Comparison of ENCODE assay signal across 24 mouse cellular contexts in the genomic region with DNA sequence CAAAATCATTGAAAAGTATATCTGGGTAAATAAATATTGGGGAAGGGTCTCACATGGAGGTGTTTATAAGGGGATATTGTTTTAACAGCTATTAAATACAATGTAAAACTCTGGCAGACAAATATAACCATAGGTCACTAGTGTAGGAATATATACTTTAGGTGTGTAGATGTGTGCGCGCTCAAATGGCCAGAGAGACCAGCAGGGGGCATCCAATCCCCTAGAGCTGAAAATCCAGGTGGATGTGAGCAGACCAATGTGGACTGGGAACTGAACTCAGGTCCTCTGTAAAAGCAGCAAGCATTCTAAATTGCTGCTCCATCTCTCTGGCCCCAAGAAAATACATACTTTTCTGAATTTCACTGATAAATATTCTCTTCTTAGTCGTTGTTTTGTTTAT. TPM values are rescaled to one million over a fixed set of nuclear protein-coding genes. Genes with fewer than 3 reads are reported as not detected.
A peak's percentile ranks its signal among the peaks of the same experiment; 100 is the strongest.
DNase-seq lines count a peak whose midpoint lies in the region; ATAC-seq and TF ChIP-seq lines count a peak whose summit lies in the region.
"Had no signal": no experiment of that assay in that cellular context is flagged by ENCODE, and none has a peak within 500 bp of the region (broad histone marks: within the 10 kb centered on the region; RNA-seq: fewer than 3 reads in every experiment).

No protein-coding gene starts in this region.

- ATAC-seq in erythroid progenitor cell, adult 5-6 weeks (replicated peaks; ENCODE audit: low FRiP score, poor library complexity, severe bottlenecking): peak; percentile 65; the same call in 1 of the 2 replicates
- ATAC-seq in monocyte, adult 5-6 weeks (replicated peaks; ENCODE audit: insufficient number of reproducible peaks, low FRiP score, low TSS enrichment, poor library complexity, severe bottlenecking): no peak
- ATAC-seq: hindbrain, embryonic 16.5 days had no signal

- H3K9me3 ChIP-seq in ES-Bruce4 (replicated peaks; ENCODE audit: control insufficient read depth, insufficient read depth, low read length, poor library complexity, severe bottlenecking): no peaks in the 10 kb centered on the region
- H3K9me3 ChIP-seq: embryonic facial prominence, embryonic 15.5 days; heart, embryonic 13.5 days; liver, embryonic 13.5 days had no signal

- no peaks in the 10 kb centered on the region for H3K27me3 ChIP-seq in ES-Bruce4 (ENCODE audit: control insufficient read depth, insufficient read depth, low read length, poor library complexity, severe bottlenecking)
- H3K27me3 ChIP-seq: embryonic facial prominence, embryonic 15.5 days had no signal

- peak; percentile 2 for DNase-seq in heart, postnatal 4 days
- no peak for DNase-seq in heart, postnatal 25 days (ENCODE audit: low spot score)
- DNase-seq in lung, adult 2 months: no peak
- no peak for DNase-seq in lung, postnatal 10 days
- no peak for DNase-seq in spleen, postnatal 36 days (ENCODE audit: low spot score in 2 of 2)
- DNase-seq: adrenal gland, adult 2 months; B cell, adult 2 months; cerebellum, postnatal 10 days; heart, adult 11 months; kidney, adult 11 months; kidney, postnatal 14 days; left cerebral cortex, postnatal 4 days; liver, embryonic 13.5 days; retina, postnatal 1 day; right cerebral cortex, postnatal 4 days; thymus, postnatal 25 days had no signal

- no peak for TF ChIP-seq POLR2A in lung, adult 2 months (IDR thresholded peaks at IDR 0.05; ENCODE audit: borderline replicate concordance, extremely low read depth, low read depth, low read length)
- no peak for TF ChIP-seq POLR2A in ES-Bruce4 (IDR thresholded peaks at IDR 0.05; ENCODE audit: insufficient read depth, low read length)

- peak; percentile 14; the same call in 1 of the 2 replicates for TF ChIP-seq CTCF in lung, adult 2 months (IDR thresholded peaks at IDR 0.05; ENCODE audit: insufficient read depth, low read length)
- peak; percentile 46 for TF ChIP-seq CTCF in ES-Bruce4 (IDR thresholded peaks at IDR 0.05; ENCODE audit: low read depth, low read length)

- H3K4me3 ChIP-seq in lung, adult 2 months (replicated peaks; ENCODE audit: extremely low read depth, low read depth, low read length): no peak overlapping the region
- H3K4me3 ChIP-seq in ES-Bruce4 (ENCODE audit: low read depth, low read length): no peak overlapping the region
- H3K4me3 ChIP-seq: embryonic facial prominence, embryonic 15.5 days; heart, embryonic 13.5 days; left cerebral cortex, adult 2 months; liver, embryonic 13.5 days had no signal

- intact Hi-C loops in heart, postnatal 25 days (cut with DNase I): no loop called here

- no peaks in the 10 kb centered on the region for H3K4me1 ChIP-seq in lung, adult 2 months (ENCODE audit: control insufficient read depth, insufficient read depth, low read length)
- H3K4me1 ChIP-seq in ES-Bruce4 (ENCODE audit: control insufficient read depth, insufficient read depth, low read length): no peaks in the 10 kb centered on the region
- H3K4me1 ChIP-seq: embryonic facial prominence, embryonic 15.5 days; heart, embryonic 13.5 days had no signal

- 88% methylated on average over 3 of the region's 3 CpGs for WGBS in lung, adult 2 months

- no peak overlapping the region for H3K27ac ChIP-seq in ES-Bruce4 (ENCODE audit: insufficient read depth, low read length)
- H3K27ac ChIP-seq: embryonic facial prominence, embryonic 15.5 days; heart, embryonic 13.5 days; left cerebral cortex, adult 2 months; liver, embryonic 13.5 days had no signal

- TF ChIP-seq EP300 in ES-Bruce4 (IDR thresholded peaks at IDR 0.05; ENCODE audit: insufficient read depth, low read depth, low read length): no peak

- no peak overlapping the region for H3K9ac ChIP-seq in ES-Bruce4 (ENCODE audit: low read depth, poor library complexity, severe bottlenecking)
- H3K9ac ChIP-seq: embryonic facial prominence, embryonic 15.5 days; heart, embryonic 13.5 days; liver, embryonic 13.5 days had no signal

- no peaks in the 10 kb centered on the region for H3K36me3 ChIP-seq in ES-Bruce4 (ENCODE audit: control insufficient read depth, insufficient read depth, low read length, poor library complexity, severe bottlenecking)
- H3K36me3 ChIP-seq: embryonic facial prominence, embryonic 15.5 days; G1E; heart, embryonic 13.5 days; liver, embryonic 13.5 days had no signal

RNA-seq across cellular contexts. Expression of gene Mvb12b, which starts 5.4 kb away (rescaled TPM):
- 10 to 100 TPM; 28.1 to 29.3 TPM for total RNA-seq in heart, postnatal 4 days (2021)
- 10 to 100 TPM; 17.8 to 18.9 TPM for total RNA-seq in heart, postnatal 25 days (2021)
- polyA plus RNA-seq in lung, adult 2 months (2012; rRNA removed): 47.0 and 49.9 TPM in 2 replicates
- 11.5 and 15.8 TPM in 2 replicates for polyA plus RNA-seq in ES-Bruce4 (2011; ENCODE audit: insufficient read depth, insufficient read length, low read depth, missing spikeins)
- 53.0 and 81.7 TPM in 2 replicates for total RNA-seq in erythroid progenitor cell, adult 5-6 weeks (2015; ENCODE audit: low replicate concordance)
- total RNA-seq in erythroid progenitor cell, adult 5-6 weeks (2017; ENCODE audit: low replicate concordance): 37.1 and 56.7 TPM in 2 replicates
- total RNA-seq in monocyte, adult 5-6 weeks (2017): 1.9 to 11.9 TPM (median 6.7 TPM) in 3 replicates
